Mouse (Mus musculus) left cerebral cortex, adult 9 months (tissue): ENCODE results near the gene Usp2.
A peak's percentile ranks its signal among the peaks of the same experiment; 100 is the strongest.
"Not testable (repeated sequence)": the region's sequence is repeated elsewhere in the genome, so short reads cannot be mapped to it uniquely, and the experiment has no call there.

Experiments
- DNase-seq, 2 experiments: peaks; one replicate each; pipeline ENCODE4 v3.0.0; 2022; ENCODE audit warnings: low spot score in 2 of 2

Gene Usp2

DNA sequence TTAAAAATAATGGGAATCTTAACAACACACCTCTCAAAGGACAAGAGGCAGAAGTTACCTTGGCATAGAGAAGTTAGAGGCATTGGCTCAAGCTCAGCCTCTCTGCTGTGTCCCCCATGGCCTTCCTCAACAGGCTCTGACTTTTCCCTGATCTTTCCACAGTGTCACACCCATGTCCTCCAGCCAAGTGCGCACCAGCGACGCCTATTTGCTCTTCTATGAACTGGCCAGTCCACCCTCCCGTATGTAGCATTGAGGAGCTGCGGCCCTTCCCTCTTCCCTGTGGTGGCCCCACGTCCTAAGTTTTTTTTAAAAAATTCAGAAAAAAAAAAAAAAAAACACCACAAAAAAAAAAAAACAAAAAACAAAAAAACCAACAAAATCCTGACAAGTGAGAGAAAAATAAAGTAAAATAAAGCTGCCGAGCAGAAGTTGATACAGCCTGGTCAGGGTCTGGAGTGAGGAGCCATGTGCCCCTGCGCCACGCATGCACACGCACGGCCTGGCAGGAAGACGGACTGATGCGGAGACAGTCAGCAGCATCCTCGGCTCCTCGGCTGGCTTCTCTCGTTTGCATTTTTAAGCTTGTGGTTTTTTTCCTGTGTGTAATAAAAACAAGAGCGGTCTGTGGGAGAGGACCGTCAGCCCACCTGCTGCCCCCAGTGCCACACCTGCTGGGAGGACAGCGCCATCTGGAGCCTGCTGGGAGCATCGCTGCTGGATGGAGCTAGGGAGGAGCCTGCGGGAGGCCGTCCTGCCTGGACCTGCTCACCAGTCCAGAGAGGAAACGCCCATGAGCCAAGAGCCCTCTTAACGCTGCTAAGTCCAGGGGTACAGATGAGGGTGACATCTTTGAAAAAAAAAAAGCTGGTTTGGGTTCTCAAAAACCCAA is 27.0 kb downstream of the Usp2 start:
- peak in 1 of 2 experiments; percentile 88 for DNase-seq

DNA sequence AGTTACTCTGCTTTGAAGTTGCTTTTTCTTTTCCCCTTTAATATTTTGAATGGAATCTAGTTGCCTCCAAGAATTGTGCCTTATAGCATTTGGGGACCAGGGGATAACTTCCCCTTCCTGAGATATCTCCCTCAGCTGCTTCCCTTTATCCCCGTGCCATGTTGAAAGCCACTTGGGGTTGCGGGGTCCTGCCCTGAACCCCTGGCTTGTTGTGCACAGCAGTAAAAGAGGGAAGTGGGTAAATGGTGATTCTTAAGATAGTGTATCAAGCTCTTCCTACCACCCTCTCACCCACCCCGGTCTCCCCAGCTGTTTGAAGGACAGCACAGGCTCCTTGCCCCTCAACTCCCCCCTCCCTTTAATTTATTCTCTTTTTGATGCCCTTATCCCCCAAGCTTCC is 27.9 kb downstream of the Usp2 start:
- DNase-seq = no peak

DNA sequence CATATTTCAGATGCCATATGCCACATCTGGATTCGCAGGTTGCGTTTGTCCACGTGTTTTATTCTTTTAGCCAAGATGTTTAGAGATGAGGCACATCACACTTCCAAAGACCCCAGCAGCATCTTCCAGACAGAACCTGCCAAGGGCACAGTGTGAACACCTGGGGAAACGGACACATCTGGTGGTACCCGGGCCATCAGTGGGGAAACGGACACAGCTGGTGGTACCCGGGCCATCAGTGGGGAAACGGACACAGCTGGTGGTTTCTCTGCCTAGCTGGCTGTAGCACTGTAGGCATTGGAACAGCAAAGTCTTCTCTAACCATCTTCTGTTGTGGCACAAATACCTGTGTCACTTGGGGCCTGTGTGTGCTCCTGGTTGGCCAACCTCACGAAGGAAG is 29.0 kb downstream of the Usp2 start:
- no peak for DNase-seq

DNA sequence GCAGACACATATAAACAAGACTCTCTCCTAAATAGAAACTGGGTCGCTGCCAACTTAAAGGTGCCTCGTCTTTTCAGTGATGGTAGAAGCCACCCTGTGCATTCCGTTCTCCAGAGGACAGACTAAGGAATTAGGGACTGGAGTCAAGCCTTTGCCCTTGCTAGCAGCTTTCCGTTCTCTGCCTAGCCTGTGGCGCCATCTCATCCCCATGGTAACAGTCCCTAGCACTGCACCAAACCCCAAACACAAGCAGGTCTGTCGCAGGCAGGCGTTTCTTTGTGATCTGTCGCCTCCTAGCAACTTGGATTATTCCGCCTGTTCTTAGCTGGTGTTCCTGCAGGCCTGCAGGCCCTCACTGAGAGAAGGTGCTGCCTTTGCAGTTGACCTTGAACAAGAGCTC is 29.7 kb downstream of the Usp2 start:
- DNase-seq = peak in 1 of 2 experiments; percentile 71

DNA sequence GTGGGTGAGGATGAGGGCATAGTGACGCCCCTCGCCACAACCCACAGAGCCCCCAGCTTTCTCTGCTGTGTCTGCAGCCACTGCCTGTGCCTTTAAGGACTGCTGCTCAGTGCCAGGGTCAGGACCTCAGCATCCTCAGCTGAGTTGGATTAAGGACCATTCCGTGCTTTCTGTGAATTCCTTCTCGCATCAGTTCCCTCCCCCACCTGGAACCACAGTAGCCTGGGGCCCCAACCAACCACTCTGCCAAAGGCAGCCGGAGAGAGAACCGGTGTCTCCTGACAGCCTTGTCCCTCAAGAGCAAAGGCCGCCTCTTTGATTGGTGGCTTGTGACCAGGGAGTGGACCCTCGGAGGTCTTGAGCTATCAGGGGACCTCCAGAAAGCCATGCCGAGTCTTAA is 34.7 kb downstream of the Usp2 start, which contains the start of gene Mfrp:
Mfrp (plus strand) TSS at position 240 of the 400 bp plus-strand sequence.
- DNase-seq = no peak

DNA sequence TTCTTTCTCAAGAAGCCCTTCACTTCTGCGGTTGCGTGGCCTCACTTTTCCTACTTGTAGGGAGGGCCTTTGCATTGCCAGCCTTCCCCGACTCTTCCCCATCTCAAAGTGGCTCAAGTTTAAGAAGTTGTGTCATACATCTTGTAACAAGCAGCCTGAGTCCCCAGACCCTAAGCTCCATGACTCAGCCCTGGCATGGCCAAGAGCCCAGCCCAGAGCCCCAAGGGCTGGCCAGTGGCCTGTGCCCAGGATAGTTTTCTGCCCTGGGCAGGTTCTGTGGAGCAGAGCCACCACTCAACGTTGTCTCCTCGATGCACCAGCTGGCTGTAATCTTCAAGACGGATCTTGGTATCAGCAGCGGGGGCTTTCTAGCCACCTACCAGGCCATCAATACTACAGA is 38.1 kb downstream of the Usp2 start:
- DNase-seq = no peak

DNA sequence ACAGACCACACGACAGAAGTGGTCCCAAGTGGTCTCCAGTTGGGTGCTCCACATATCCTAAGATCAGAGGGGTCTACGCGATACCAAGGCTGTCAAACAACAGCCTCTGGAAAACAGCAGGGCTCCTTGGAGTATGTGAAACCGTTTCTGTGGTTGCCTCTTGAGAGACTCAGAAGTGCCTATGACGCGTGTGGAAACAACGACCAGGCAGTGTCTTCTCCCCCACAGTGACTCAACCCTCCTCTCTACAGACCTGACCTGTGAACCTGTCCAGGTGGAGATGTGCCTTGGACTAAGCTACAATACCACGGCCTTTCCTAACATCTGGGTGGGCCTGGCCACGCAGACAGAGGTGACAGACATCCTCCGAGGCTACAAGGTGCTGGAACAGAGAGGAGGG is 39.0 kb downstream of the Usp2 start:
- DNase-seq = no peak

DNA sequence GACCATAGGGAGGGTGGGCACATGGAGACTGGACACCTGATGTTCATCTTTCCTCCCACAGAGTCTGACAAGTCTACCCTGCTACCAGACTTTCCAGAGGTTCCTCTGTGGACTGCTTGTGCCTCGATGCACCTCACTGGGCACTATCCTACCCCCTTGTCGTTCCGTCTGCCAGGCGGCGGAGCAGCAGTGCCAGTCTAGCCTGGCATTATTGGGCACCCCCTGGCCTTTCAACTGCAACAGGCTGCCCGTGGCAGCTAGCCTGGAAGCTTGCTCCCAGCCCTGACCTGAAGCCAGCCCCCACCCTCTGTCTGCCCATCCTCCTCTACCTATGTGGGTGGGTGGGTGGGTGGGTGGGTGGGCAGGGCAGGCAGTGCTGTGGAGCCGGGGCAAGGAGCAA is 39.4 kb downstream of the Usp2 start:
- no peak for DNase-seq

DNA sequence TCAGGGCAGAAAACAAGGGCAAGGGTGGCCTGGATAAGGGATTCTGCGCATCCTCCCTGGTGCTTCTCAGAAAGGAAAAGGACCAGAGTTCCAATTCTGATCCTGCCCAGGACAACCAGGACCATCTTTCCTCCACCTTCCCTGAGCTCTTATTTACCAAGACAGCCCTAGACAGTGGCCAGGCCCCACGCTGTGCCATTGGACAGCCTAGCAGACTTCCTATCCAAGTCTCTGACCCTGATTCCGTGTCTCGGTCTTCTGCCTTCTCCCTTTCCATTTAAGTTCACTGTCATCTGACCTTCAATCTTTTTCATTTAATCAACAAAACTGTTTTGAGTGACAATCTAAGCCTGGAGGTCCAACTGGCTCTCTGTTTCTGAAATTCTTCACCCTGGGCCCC is 39.8 kb downstream of the Usp2 start:
- DNase-seq = no peak

DNA sequence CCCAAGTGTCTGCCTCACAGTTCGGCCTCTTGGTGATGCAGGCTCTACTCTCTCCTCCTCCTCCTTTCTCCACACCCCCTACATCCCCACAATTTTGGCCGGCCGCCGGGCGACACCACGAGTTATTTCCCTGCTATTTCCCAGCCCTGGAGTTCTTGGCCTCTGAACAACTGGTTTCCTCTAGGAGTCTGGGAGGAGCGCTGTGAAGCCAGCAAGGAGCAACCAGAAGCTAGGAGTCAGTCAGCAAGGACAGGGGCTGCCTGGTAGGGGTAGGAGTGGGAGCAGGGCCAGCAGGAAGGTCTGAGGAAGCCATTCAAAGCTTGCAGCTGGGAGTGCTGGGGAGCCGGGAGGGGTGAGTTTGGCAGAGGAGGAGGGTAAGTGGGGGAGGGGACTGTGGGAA is 40.3 kb downstream of the Usp2 start, which contains the start of gene C1qtnf5:
C1qtnf5 (plus strand) TSS at position 136 of the 400 bp plus-strand sequence.
- peak in 1 of 2 experiments; percentile 78 for DNase-seq

DNA sequence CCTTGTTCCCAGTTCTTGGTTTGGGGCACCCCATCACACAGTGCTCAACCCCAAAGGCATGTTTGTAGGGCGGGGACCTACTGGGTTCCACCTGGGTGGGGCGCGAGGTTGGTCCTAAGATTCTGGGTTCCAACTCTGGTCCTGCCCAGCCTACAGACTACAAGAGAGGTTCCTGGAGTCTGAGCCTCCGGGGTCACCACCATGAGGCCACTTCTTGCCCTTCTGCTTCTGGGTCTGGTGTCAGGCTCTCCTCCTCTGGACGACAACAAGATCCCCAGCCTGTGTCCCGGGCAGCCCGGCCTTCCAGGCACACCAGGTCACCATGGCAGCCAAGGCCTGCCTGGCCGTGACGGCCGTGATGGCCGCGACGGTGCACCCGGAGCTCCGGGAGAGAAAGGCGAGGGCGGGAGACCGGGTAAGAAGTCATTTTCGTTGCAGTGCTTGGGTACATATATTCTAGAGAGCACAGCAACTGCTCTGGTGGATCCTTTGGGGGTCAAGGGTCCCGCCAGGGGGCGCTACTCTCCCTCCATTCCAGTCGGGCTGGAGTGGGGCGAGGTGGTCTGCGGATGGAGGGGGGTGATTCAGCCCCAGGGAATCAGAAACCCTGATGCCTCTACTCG is 40.8 kb downstream of the Usp2 start:
- DNase-seq = no peak

DNA sequence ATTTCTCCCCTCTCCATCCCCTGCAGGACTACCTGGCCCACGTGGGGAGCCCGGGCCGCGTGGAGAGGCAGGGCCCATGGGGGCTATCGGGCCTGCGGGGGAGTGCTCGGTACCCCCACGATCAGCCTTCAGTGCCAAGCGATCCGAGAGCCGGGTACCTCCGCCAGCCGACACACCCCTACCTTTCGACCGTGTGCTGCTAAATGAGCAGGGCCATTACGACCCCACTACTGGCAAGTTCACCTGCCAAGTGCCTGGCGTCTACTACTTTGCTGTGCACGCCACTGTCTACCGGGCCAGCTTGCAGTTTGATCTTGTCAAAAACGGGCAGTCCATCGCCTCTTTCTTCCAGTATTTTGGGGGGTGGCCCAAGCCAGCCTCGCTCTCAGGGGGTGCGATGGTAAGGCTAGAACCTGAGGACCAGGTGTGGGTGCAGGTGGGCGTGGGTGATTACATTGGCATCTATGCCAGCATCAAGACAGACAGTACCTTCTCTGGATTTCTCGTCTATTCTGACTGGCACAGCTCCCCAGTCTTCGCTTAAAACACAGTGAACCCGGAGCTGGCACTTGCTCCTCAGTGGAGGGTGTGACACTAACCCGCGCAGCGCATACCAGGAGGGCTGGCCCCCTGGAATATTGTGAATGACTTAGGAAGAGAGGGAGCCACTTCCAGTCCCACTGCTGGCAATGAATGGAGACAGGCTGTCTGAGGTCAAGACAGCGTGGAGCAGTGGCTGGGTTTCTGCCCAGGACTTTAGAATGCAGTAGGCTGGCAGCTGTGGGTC is 41.6 kb downstream of the Usp2 start:
- DNase-seq = no peak

DNA sequence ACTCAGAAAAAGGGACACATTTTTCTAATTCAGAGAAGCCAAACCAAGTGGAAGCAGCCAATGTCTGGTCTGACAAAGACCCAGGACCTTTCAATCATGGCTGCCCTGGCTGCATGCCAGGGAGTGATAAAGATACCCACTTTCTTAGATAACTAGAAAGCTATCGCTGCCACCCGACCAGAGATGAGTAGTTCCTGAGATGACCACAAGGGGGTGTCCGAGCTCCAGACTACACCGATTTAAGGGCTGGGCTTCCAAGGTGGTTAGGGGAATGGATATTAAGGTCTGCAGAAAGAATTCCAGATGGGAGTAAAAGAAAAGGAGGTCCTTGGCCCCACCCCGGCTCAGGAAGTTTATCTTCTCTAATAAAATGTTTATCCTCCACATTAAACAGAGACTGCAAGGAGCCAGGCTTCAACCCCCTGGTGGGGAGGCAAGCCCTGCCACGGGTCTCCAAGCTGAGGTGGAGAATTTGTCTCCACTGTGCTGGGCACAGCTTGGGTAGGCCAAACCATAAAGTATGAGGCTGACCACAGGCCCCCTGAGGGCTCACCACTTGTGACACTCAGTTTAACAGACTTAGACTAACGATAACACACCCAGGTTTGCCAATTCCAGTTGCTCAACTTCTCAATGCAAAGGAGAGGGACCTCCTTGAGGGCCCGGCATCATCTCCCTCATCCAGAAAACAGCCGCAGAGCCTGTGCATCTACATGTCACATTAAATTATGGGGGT is 42.7 kb downstream of the Usp2 start:
- DNase-seq = peak in 1 of 2 experiments; percentile 87

DNA sequence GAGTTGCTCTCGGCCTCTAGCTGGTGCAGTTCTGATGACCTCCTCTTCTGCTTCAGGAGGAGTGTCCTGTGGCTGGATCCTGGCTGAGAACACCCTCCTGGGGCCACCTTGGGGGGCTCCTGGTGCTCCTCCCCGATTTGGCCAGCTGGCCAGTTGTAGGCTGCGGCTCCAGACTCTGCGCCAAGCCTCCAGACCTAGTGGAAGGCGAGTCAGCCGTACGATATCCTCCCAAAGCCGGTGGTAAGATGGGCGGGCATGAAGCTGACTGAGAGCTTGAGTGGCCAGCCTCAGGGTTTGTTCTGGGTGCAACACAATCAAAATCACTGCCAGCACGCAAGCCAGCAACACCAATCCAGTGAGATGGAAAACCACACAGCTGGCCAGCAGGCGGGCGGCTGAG is 45.1 kb downstream of the Usp2 start:
- DNase-seq = not testable (repeated sequence)

DNA sequence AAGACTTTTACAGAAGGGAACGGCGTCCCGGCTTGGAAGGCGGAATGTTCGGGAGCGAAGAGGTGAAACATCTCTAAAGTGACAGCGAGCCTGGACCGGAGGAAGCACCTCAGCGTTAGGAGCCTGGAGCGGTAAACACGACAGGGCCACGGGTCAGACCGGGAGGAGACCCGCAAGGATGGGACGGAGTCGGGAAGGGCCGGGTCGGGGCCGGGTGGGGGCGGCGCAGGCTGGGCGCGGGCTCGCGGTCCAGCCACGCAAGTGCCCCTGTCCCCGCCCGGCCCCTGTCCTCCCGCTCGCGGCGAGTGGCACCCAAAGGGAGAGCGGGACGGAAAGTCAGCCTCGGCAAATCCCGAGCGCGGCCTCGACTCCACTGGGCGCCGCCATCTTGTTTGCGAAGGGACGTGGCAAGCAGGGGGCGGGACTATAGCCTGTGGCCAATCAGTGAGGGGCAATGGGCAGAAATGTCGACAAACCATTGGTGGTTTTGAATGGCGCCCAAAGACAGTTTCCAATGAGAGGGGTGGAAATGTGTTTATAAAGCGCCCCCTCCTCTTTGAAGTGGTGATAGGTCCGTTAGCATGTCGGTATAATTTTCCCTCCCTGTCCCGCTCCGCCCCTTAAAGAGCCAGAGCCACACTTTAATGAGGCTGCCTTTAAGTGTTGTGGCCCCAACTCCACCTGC is 46.4 kb downstream of the Usp2 start, which contains the start of the genes Gm49380 and Rnf26:
Gm49380 (minus strand) TSS at position 396 of the 685 bp plus-strand sequence.
Rnf26 (minus strand) TSS at position 413 of the 685 bp plus-strand sequence.
- peak; percentile 95 to 98 for DNase-seq

DNA sequence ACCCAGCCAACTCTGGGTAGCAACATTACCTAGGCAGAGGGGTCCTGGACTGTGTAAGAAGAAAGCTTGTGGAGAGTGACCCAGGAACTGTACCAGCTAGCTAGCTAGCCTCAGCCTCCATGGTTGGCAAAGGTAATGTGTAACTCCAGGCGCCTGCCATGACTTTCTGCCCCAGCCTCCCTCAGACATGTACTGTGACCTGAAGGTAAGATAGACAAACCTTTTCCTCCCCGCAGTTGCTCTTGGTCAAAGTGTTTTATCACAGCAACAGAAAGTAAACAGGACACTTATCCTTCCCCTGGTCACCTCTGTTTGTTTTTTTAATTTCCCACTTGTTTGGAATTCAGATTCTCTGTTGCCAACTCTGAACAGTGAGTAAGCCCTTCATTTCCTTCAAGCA is 47.6 kb downstream of the Usp2 start:
- no peak for DNase-seq

DNA sequence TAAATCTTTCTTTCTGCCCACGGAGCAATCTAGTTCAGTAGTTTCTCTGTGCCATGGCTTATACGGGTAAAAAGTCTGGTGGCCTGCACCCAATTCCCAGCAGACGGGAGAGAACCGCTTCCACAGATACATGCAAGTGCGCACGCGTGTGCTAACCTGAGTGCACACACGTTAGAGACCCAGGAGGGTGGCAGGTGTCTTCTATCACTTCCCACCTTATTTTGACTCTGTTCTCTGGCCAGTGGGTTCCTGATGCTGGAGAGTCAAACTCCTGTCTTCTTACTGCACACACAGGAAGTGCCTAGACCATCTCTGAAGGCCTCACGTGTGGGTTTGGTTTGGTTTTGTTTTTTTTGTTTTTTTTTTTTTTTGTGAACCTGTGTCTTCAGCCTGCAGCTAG is 48.8 kb downstream of the Usp2 start:
- no peak for DNase-seq

DNA sequence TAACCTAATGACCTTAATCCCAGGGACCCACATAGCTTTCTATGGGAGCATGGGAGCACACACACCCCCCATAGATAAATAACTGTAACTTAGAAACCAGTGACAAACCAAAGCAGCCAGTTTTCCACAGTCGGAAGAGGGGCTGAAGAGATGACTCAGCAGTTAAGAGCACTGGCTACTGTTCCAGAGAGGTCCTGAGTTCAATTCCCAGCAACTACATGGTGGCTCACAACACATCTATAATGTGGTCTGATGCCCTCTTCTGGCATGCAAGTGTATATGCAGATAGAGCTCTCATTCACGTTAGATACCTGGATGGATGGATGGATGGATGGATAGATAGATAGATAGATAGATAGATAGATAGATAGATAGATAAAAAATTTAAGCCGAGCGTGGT is 49.4 kb downstream of the Usp2 start:
- no peak for DNase-seq

DNA sequence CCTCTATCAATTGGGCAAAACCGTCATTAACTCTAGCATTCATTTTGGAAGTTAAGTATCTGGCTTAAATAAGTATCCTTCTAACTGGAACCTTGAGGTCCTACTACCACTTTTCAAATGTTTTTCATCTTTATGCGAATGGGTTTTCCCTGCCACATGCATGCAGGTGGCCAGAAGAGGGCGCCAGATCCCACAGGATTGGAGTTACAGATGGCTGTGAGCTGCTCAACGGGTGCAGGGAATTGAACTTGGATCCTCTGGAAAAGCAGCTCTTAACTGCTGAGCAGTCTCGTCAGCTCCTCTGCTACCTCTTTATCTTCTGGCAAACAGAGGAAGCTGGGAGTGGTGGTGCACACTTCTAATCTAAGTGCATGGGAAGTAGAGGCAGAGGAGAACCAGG is 52.2 kb downstream of the Usp2 start:
- no peak for DNase-seq

DNA sequence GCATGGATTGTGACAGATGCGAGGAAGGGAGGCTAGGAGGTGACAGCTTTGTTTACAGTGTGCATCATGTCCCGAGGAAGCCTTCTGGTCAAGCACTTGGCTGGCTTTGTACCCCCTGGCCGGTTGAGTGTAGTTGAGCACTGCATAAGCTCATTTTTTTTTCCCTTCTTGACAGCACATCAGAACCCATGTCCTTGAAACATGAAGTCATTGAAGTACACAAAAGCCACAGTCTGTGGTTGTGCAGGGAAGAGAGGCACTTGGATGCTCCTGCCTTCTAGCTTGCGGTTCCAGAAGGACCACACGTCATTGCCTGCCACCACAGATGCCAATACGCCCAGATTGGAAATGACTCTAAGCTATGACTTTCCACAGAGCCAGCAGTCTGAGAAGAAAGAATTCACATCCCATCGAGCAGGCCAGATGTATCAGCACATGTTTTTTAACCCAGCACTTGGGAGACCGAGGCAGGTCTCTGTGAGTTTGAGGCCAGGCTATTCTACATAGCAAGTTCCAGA is 53.2 kb downstream of the Usp2 start:
- DNase-seq = no peak

DNA sequence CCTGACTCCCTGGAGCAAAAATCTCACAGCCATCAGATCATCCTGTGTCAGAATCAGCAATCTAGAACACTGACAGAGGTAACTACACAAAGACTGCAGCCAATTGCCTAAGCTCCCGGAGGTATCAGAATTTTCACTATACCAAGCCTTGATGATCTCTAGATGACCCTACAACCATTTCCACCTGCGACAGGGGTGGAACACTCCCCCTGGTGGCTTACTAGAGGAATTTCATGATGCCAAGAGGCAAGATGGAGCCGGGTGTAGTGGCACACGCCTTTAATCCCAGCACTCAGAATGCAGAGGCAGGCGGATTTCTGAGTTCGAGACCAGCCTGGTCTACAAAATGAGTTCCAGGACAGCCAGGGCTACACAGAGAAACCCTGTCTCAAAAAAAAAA is 57.5 kb downstream of the Usp2 start:
- DNase-seq = no peak
